ENCODE assay signal across 8 mouse cellular contexts in genomic region chr5:107687592-107688498, GRCm38 (mm10). TPM values are rescaled to one million over a fixed set of nuclear protein-coding genes. Genes with fewer than 3 reads are reported as not detected.
DNase-seq lines count a peak whose midpoint lies in the region; ATAC-seq lines count a peak whose summit lies in the region.

No protein-coding gene starts in this region.

- H3K9ac ChIP-seq in hindbrain, embryonic 13.5 days: peak overlapping the region; percentile 69

- H3K27me3 ChIP-seq in hindbrain, embryonic 13.5 days: peaks cover 23% of the 10 kb centered on the region

- ATAC-seq in hindbrain, embryonic 13.5 days (ENCODE audit: low FRiP score): peak; percentile 95

- H3K36me3 ChIP-seq in hindbrain, embryonic 13.5 days: no peaks in the 10 kb centered on the region

- H3K4me2 ChIP-seq in hindbrain, embryonic 13.5 days: peak overlapping the region; percentile 70

- H3K27ac ChIP-seq in hindbrain, embryonic 13.5 days: peak overlapping the region; percentile 70

- peak overlapping the region; percentile 50 for H3K4me3 ChIP-seq in hindbrain, embryonic 13.5 days

- DNase-seq in WW6 (ENCODE audit: low read depth, low spot score): peak; percentile 53
- DNase-seq in cerebellum, postnatal 25 days: peak; percentile 54 to 75
- DNase-seq in frontal cortex, postnatal 25 days (ENCODE audit: low spot score in 2 of 2): peak; percentile 27 to 30
- DNase-seq in left cerebral cortex, adult 11 months (ENCODE audit: low spot score): peak; percentile 30
- peak; percentile 71 for DNase-seq in lung, postnatal 36 days
- peak; percentile 90 for DNase-seq in retina, postnatal 1 day
- DNase-seq in thymus, postnatal 4 days: peak; percentile 91

- WGBS in hindbrain, embryonic 13.5 days: 14% methylated on average over 46 of the region's 46 CpGs

- no peaks in the 10 kb centered on the region for H3K9me3 ChIP-seq in hindbrain, embryonic 13.5 days

- peaks cover 8% of the 10 kb centered on the region for H3K4me1 ChIP-seq in hindbrain, embryonic 13.5 days (replicated peaks)

RNA-seq across cellular contexts. Expression of gene Gfi1, which starts 38.0 kb away (rescaled TPM):
- not detected in 2 replicates for polyA plus RNA-seq in hindbrain, embryonic 13.5 days (2015; fragmentation: Nextera tagmentation; extraction: Ambion mirVana)

Comparison
In these comparisons a context has a peak if more than half of its experiments do, and no peak if none do; other contexts are left out.
1. Peak in every context shown above with its lines: DNase-seq, ATAC-seq, H3K4me3 ChIP-seq and H3K27ac ChIP-seq.
2. DNase-seq: peak in every context shown above with its lines; median percentile 91 in thymus, postnatal 4 days; 90 in retina, postnatal 1 day; 71 in lung, postnatal 36 days; 64 in cerebellum, postnatal 25 days; 53 in WW6; 30 in left cerebral cortex, adult 11 months; 28 in frontal cortex, postnatal 25 days.